In genomic region chr1:60975646-60976294, GRCm38 (mm10) we compare ENCODE assay signal across 24 mouse cellular contexts. TPM values are rescaled to one million over a fixed set of nuclear protein-coding genes. Genes with fewer than 3 reads are reported as not detected.
"Had no signal": no experiment of that assay in that cellular context is flagged by ENCODE, and none has a peak within 500 bp of the region (broad histone marks: within the 10 kb centered on the region; RNA-seq: fewer than 3 reads in every experiment).

No protein-coding gene starts in this region.

- H3K4me2 ChIP-seq: heart, embryonic 11.5 days; heart, embryonic 13.5 days; heart, embryonic 15.5 days; hindbrain, embryonic 13.5 days; hindbrain, embryonic 15.5 days; intestine, embryonic 15.5 days; limb, embryonic 12.5 days had no signal

- H3K27ac ChIP-seq: heart, adult 2 months; heart, embryonic 13.5 days; heart, embryonic 15.5 days; hindbrain, embryonic 13.5 days; hindbrain, embryonic 15.5 days; hindbrain, postnatal 0 days; intestine, embryonic 15.5 days; layer of hippocampus, adult 2 months; left cerebral cortex, adult 2 months; limb, embryonic 10.5 days; limb, embryonic 12.5 days had no signal

- H3K4me1 ChIP-seq: heart, embryonic 15.5 days; hindbrain, embryonic 15.5 days; intestine, embryonic 15.5 days; limb, embryonic 10.5 days; limb, embryonic 12.5 days had no signal

- H3K4me3 ChIP-seq: heart, adult 2 months; heart, embryonic 13.5 days; heart, embryonic 15.5 days; hindbrain, embryonic 13.5 days; hindbrain, embryonic 15.5 days; intestine, embryonic 15.5 days; layer of hippocampus, adult 2 months; left cerebral cortex, adult 2 months; limb, embryonic 10.5 days; limb, embryonic 12.5 days had no signal

- H3K27me3 ChIP-seq: heart, embryonic 13.5 days; heart, embryonic 15.5 days; hindbrain, embryonic 13.5 days; hindbrain, embryonic 15.5 days; intestine, embryonic 15.5 days; limb, embryonic 12.5 days had no signal

- H3K36me3 ChIP-seq: heart, embryonic 13.5 days; heart, embryonic 15.5 days; hindbrain, embryonic 13.5 days; hindbrain, embryonic 15.5 days; intestine, embryonic 15.5 days; limb, embryonic 10.5 days; limb, embryonic 12.5 days had no signal

- H3K9ac ChIP-seq: forebrain, postnatal 0 days; heart, embryonic 13.5 days; heart, embryonic 15.5 days; hindbrain, embryonic 13.5 days; hindbrain, embryonic 15.5 days; intestine, embryonic 15.5 days; limb, embryonic 12.5 days had no signal

- DNase-seq: forebrain, postnatal 0 days; gastrocnemius, postnatal 14 days; gastrocnemius, postnatal 36 days; heart, adult 2 months; heart, postnatal 14 days; heart, postnatal 36 days; kidney, adult 18-20 months; kidney, postnatal 10 days; kidney, postnatal 25 days; kidney, postnatal 4 days; liver had no signal

- ATAC-seq: forebrain, postnatal 0 days; hindbrain, postnatal 0 days; inflammation-experienced regulatory T-cells, adult 6 months; intestine, embryonic 15.5 days; intestine, postnatal 0 days had no signal

- H3K9me3 ChIP-seq: heart, embryonic 13.5 days; heart, embryonic 15.5 days; hindbrain, embryonic 13.5 days; hindbrain, embryonic 15.5 days; intestine, embryonic 15.5 days; limb, embryonic 10.5 days; limb, embryonic 12.5 days had no signal

RNA-seq across cellular contexts. Expression of gene Icos, which starts 2.0 kb away (rescaled TPM):
- polyA plus RNA-seq: hindbrain, embryonic 15.5 days; limb, embryonic 10.5 days had no signal
